Mouse (Mus musculus) heart, adult 18-20 months (tissue): Measurements from ENCODE around the gene Wdfy2. TPM values are rescaled to one million over a fixed set of nuclear protein-coding genes. Genes with fewer than 3 reads are reported as not detected.

Source experiments
- microRNA-seq, 2 experiments: library from miRNA; unstranded; fragments of <30 nt; microRNA quantifications; one replicate each; pipeline ENCODE4 v1.2.0; 2022
- total RNA-seq, 2 experiments: library from RNA; stranded (reverse); gene quantifications; 2 replicates each; pipeline ENCODE4 v1.2.3; 2021

Gene Wdfy2
- total RNA-seq, 2 experiments from 2014 or later: 6.4 to 6.9 TPM

Small RNA genes within 50 kb of the gene (microRNA-seq; reads per million reads assigned to microRNA genes)
- gene Mir6541 (0 reads per million in 2 experiments), gene Mir8098 (0.27 to 0.76 reads per million in 2 experiments)

Other genes starting within 250 kb of the Wdfy2 start
- not detected for gene Serpine3, start 174.0 kb upstream of the Wdfy2 start, total RNA-seq
- 10 to 100 TPM; 17.6 to 21.5 TPM for gene Ints6, start 76.5 kb upstream of the Wdfy2 start, total RNA-seq
- not detected for gene Defb48, start 146.8 kb downstream of the Wdfy2 start, total RNA-seq
- not detected for gene Defb47, start 160.4 kb downstream of the Wdfy2 start, total RNA-seq
- gene Defb43, start 174.1 kb downstream of the Wdfy2 start, total RNA-seq: not detected
- gene Defb42, start 209.3 kb downstream of the Wdfy2 start, total RNA-seq: under 1 TPM in 1 of 2 experiments, not detected in 1; 0.22 TPM
- not detected for gene Defb30, start 212.3 kb downstream of the Wdfy2 start, total RNA-seq